ENCODE assay signal across 25 mouse cellular contexts in the genomic region with DNA sequence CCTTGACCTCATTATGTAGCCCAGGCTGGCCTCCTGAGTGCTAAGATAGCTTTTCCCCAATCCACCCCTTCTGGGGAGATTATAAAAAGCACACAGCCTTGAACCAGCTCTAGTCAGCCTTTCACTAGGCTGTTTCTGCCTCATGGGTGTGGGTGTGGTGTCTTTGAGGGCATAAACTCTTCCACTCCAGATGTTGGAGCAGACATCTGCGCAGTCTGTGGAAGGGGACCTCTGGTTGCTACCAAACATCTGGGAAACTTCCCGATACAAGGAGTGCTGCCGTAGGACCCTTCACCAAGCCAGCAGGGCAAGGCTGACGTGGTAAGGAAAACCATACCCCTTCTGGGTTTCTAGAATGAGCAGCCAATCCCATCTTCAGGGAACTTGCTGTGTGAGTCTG.
"Had no signal": no experiment of that assay in that cellular context is flagged by ENCODE, and none has a peak within 500 bp of the region (broad histone marks: within the 10 kb centered on the region; RNA-seq: fewer than 3 reads in every experiment).

No protein-coding gene starts in this region.

- H3K4me1 ChIP-seq: liver, embryonic 13.5 days had no signal

- H3K9me3 ChIP-seq: heart, embryonic 15.5 days; hindbrain, embryonic 12.5 days; kidney, embryonic 15.5 days; liver, embryonic 13.5 days; liver, embryonic 15.5 days had no signal

- H3K4me2 ChIP-seq: heart, embryonic 11.5 days; heart, embryonic 13.5 days; heart, embryonic 15.5 days; hindbrain, embryonic 12.5 days; hindbrain, embryonic 14.5 days; kidney, embryonic 15.5 days; limb, embryonic 12.5 days; liver, embryonic 11.5 days; liver, embryonic 13.5 days; liver, embryonic 15.5 days had no signal

- ATAC-seq: hindbrain, embryonic 16.5 days; intestine, embryonic 16.5 days had no signal

- H3K27me3 ChIP-seq: heart, embryonic 15.5 days; hindbrain, embryonic 12.5 days; kidney, embryonic 15.5 days; limb, embryonic 12.5 days had no signal

- H3K36me3 ChIP-seq: heart, embryonic 13.5 days; heart, embryonic 15.5 days; hindbrain, embryonic 10.5 days; hindbrain, embryonic 12.5 days; kidney, embryonic 15.5 days; limb, embryonic 12.5 days; liver, embryonic 13.5 days; liver, embryonic 15.5 days had no signal

- DNase-seq: gastrocnemius, postnatal 25 days; heart, postnatal 4 days; kidney, adult 11 months; kidney, adult 2 months; kidney, adult 9 months; kidney, postnatal 14 days; kidney, postnatal 36 days; layer of hippocampus, adult 9-11 months; layer of hippocampus, postnatal 36 days; left cerebral cortex, postnatal 4 days; liver; liver, embryonic 13.5 days had no signal

- H3K27ac ChIP-seq: heart, embryonic 13.5 days; heart, embryonic 15.5 days; hindbrain, embryonic 12.5 days; hindbrain, embryonic 14.5 days; kidney, embryonic 15.5 days; kidney, postnatal 0 days; limb, embryonic 12.5 days; liver, embryonic 13.5 days; liver, embryonic 15.5 days had no signal

- H3K4me3 ChIP-seq: heart, embryonic 13.5 days; heart, embryonic 15.5 days; hindbrain, embryonic 10.5 days; hindbrain, embryonic 12.5 days; kidney, embryonic 15.5 days; limb, embryonic 12.5 days; liver, embryonic 13.5 days; liver, embryonic 15.5 days had no signal

- H3K9ac ChIP-seq: heart, embryonic 13.5 days; heart, embryonic 15.5 days; hindbrain, embryonic 12.5 days; hindbrain, embryonic 14.5 days; kidney, embryonic 15.5 days; limb, embryonic 12.5 days; liver, embryonic 13.5 days; liver, embryonic 15.5 days had no signal
